Mouse (Mus musculus) layer of hippocampus, adult 18-20 months (tissue): ENCODE results near the gene Prcp. TPM values are rescaled to one million over a fixed set of nuclear protein-coding genes. Genes with fewer than 3 reads are reported as not detected.
"Not testable (repeated sequence)": the region's sequence is repeated elsewhere in the genome, so short reads cannot be mapped to it uniquely, and the experiment has no call there.

Source experiments
- DNase-seq, 2 experiments: peaks; one replicate each; pipeline ENCODE4 v3.0.0; 2022; ENCODE audit warnings: low spot score in 2 of 2
- total RNA-seq, 2 experiments: library from RNA; stranded (reverse); gene quantifications; 2 replicates each; pipeline ENCODE4 v1.2.3; 2021

Gene Prcp
- total RNA-seq, 2 experiments from 2014 or later, result 5.9 to 7.0 TPM

GRCm38 (mm10) chr7:92890211-92890610 is 15.9 kb downstream of the Prcp start:
- no peak for DNase-seq

GRCm38 (mm10) chr7:92890618-92891230 is 16.5 kb downstream of the Prcp start:
- no peak for DNase-seq

DNA sequence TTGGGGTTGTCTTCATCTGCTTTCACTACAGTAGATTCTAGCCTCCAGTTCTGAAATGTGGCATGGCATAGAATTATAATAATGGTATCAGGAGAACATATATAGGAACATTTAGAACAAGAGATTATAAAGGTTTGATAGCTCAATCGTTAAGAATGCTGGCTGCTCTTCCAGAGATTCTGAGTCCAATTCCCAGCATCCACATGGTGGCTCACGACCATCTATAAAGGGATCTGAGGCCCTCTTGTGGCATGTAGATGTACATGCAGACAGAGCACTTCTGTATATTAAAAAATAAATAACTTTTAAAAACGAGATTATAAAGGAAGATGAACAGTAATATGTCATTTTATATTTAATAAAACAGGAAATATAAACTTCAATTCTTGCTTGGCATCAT is 19.2 kb downstream of the Prcp start:
- no peak for DNase-seq

DNA sequence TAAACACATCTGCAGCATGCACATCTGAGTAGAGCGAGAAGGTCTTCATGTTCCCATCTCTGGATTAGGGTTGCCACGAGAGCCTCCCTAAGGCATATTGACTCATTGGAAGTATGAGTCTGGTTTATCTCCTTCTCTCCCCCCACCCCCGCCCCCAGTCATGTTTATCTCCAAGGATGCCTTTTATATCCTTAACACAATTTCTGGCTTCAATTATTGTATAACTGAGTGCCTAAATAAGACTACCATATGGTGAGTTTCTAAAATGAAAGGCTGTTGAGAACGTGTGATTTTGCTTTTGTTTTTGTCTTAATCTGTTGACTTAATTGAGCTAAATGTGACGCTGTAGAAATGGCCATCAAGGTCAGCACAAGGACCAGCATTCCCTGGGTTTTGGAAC is 21.8 kb downstream of the Prcp start:
- no peak for DNase-seq

DNA sequence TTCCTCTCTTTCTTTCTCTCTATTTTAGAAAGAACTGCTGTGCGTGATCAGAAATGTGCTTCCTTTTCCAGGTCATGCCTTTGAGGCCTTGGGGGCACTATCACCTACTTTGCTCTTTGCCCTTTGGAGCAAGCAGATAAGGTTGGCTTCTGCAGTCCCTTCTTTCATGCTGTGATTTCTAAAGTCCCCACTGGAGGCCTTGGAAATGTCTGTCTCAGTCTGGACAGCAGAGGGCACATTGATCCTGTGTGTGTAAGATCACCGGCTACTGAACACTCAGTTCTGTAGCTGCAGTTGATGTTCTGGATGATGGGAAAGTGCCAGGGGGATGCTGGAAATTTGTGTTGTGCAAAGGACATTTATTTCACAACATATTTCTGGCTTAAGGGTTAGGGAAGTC is 22.8 kb downstream of the Prcp start:
- peak in 1 of 2 experiments; percentile 23 for DNase-seq

DNA sequence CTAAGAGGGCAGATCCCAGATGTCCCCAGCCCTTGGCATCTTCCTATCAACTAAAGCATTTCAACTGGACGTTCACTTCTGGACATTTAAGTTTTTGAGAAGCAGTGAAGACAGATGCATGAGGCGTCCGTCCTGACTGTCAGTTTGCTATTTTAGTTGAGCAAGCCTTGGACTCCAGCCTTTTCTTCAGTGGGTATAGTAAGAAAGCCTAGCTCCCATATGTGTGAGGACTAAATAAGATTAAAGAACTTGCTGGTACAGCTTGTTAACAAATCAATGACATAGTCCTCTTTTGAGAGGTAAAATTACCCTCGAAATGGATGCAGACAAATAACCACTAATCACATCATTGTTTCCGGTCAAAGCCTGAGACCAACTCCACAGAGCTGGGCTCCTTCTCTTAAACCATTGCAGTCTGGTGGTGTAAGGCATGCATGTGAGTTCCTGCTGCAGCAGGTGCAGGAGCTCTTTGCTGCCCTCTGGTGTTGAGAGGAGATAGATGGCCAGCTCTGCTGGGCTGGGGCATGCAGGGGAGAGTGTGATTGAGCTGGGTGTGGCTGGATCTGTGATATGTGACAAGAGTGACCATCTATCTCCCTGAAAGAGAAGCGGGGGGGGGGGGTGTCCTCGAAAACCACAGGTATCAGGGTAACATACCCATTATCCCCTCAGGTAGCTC is 29.2 kb downstream of the Prcp start:
- peak; percentile 35 to 76 for DNase-seq

GRCm38 (mm10) chr7:92904285-92904684 is 30.0 kb downstream of the Prcp start:
- not testable (repeated sequence) for DNase-seq

GRCm38 (mm10) chr7:92920172-92920856 is 46.0 kb downstream of the Prcp start:
- DNase-seq, result no peak

- no peak for DNase-seq
Observed at GRCm38 (mm10) chr7:92920857-92921172, 46.5 kb downstream of the Prcp start.

GRCm38 (mm10) chr7:92932792-92933191 is 58.5 kb downstream of the Prcp start:
- no peak for DNase-seq

- DNase-seq, result peak in 1 of 2 experiments; percentile 5
Observed at GRCm38 (mm10) chr7:92933308-92933948, 59.2 kb downstream of the Prcp start.

DNA sequence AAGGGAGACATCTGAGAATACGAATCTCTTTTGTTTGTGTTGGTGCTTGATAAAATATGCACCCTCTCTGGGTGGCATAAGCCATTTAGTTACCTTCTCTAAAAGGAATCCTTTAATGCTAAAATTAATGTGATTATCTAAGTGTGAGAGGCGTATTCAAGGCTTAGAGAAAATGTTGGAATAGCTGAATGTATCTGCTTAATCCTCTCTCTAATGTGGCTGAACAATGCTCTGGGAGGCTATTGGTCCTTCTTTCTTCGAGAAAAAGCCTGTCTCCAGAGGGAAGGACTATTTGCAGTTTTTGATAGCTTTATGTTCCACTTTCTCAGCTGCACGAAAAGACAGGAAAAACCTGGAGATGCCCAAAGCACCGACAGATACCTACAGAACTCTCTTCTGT is 62.5 kb downstream of the Prcp start:
- DNase-seq, result no peak

DNA sequence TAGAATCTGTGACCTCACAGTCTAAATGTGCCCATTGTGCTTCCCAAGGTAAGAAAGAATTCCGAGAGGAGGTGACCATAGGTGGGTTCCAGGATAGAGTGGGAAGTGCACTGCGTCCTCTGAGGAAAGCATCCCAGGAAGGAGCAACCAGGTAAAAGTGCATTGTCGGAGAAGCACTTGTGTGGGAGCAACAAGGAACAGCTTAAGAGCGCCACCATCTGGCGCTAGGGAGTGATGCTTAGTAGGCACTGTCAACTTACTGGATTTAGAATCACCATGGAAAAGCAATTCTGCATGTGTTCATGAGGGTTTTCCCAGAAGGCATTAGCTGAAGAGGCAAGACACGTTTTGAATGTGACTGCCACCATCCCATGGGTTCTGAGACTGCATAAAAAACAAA is 63.7 kb downstream of the Prcp start:
- peak in 1 of 2 experiments; percentile 23 for DNase-seq

DNA sequence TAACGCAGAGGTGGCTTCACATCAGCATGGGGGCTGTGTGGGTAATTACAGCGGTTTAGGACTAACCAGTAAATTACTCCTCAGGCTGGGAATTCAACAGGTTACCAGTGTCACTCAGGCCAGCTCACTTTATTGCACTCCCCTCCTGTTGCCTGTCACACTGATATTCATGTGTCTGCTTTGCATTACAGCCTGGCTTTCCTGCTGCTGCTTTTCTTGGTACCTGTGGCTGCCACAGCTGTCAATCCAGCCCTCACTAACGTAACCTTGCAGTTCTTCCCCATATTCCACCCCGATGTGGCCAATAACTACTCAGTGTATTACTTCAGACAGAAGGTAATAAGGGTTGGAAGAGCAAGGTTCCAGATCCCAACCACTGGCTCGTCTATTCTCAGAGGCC is 65.5 kb downstream of the Prcp start:
- no peak for DNase-seq

- DNase-seq, result no peak
Observed at GRCm38 (mm10) chr7:92950775-92951174, 76.5 kb downstream of the Prcp start.

DNA sequence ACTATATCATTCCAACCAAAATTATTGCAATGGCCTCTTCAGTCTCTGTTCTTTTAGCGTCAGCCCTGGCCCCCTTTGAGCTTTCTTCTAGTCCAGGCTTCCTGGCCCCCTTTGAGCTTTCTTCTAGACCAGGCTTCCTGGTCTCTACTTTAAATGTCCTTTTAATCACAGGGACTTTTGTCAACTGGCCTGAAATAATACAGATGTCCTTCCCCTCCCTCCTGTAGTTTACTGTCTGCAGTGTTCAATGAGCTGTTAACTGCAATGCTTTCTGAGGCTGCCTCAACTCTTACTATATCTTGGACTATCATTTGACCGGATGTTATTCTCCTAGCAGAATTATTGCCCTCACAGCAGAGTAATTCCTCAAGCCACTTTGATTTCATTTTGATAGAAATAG is 77.9 kb downstream of the Prcp start:
- DNase-seq, result no peak

- no peak for DNase-seq
Observed at GRCm38 (mm10) chr7:92959758-92960157, 85.5 kb downstream of the Prcp start.

DNA sequence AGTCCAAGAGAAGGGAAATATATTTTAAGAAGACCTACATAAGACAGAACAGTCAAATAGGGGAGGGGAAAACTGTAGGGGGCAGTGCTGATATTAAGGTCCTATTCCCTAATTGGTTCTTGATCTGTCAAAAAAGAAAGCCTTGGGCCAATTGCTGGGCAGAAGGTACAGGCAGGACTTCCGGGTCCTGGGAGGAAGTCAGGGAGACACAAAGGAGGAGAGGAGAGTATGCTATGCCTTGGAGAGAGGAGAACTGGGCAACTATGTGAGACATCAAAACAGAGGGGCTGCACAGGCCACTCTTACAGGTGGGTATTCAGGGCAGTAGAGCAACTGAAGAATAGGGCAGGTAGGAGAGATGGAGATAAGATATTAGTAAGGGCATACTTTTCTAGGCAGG is 87.6 kb downstream of the Prcp start:
- no peak for DNase-seq

GRCm38 (mm10) chr7:92964754-92965501 is 90.7 kb downstream of the Prcp start:
- DNase-seq, result peak in 1 of 2 experiments; percentile 84

GRCm38 (mm10) chr7:92967381-92968127 is 93.3 kb downstream of the Prcp start:
- DNase-seq, result peak; percentile 10 to 67

- DNase-seq, result no peak
Observed at GRCm38 (mm10) chr7:92977429-92977828, 103.2 kb downstream of the Prcp start.
